Mouse (Mus musculus) R1 (cell line): ENCODE data around the gene Ccl6.

ENCODE experiments used
- DNase-seq: peaks from one replicate; pipeline ENCODE4 v3.0.0-alpha.2; 2018; ENCODE audit warnings: low read depth, low spot score

The Ccl6 gene

GRCm38 (mm10) chr11:83597796-83598195, 4.9 kb upstream of the Ccl6 start:
- no peak for DNase-seq

GRCm38 (mm10) chr11:83595669-83596455, 3.0 kb upstream of the Ccl6 start:
- no peak for DNase-seq

DNA sequence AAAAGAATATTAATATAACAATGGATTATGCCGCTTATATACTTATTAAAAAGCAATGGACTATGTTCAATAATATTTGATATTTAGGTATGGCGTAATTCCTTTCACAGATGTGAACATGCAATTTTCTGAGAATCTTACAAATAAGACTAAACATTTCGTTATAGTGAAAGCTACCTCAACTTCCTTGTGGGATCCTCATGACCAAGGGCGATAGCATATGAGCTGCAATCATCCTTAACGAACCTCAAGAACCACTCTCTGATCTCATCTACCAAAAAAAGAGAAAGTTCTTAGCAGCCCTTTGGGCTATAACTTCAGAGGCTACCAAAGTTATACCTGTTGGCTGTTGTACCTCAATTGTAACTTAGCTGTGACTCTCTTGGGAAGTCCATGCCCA, 566 bp upstream of the Ccl6 start:
- DNase-seq: no peak

GRCm38 (mm10) chr11:83584232-83584631, 8.7 kb downstream of the Ccl6 start:
- DNase-seq: no peak

GRCm38 (mm10) chr11:83583450-83583754, 9.5 kb downstream of the Ccl6 start:
- DNase-seq: no peak

- peak; percentile 45 for DNase-seq
Observed at GRCm38 (mm10) chr11:83582626-83583449, 10.0 kb downstream of the Ccl6 start.

- peak; percentile 82 for DNase-seq
Observed at GRCm38 (mm10) chr11:83581626-83582610, 11.0 kb downstream of the Ccl6 start.

GRCm38 (mm10) chr11:83580699-83581232, 12.1 kb downstream of the Ccl6 start:
- DNase-seq: peak; percentile 25

- DNase-seq: no peak
Observed at GRCm38 (mm10) chr11:83578999-83579398, 13.9 kb downstream of the Ccl6 start.

GRCm38 (mm10) chr11:83578186-83578760, 14.6 kb downstream of the Ccl6 start, which contains the start of gene Ccl9:
Ccl9 (minus strand) TSS chr11:83578636.
- no peak for DNase-seq

DNA sequence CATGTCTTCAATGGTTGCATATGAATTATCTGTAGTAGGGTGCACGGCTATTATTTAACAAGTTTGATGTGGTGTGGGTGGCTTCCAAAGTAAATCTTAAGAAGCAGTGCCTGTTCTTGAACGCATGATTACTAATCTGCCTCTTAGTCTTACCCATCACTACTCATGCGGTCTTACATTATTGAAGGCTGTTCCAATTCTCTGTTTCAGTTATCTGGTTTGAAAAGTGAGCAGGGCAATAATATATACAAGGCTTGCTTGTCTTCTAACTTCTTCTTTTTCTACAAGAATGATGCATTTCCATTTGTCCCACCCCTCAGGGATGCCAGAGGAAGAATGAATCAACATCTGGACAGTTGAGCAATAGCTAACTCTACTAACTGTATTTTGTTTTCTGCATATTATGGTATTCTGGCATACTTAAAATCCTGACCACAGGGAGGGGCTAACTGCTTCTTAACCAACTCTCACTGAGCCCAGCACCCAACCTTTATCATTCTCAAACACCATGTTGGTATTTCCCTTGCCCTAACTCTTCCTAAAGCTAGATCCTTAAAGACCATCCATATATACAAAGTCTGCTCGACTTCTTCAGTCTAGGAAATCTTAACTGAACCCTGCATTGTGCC, 15.8 kb downstream of the Ccl6 start:
- DNase-seq: no peak

DNA sequence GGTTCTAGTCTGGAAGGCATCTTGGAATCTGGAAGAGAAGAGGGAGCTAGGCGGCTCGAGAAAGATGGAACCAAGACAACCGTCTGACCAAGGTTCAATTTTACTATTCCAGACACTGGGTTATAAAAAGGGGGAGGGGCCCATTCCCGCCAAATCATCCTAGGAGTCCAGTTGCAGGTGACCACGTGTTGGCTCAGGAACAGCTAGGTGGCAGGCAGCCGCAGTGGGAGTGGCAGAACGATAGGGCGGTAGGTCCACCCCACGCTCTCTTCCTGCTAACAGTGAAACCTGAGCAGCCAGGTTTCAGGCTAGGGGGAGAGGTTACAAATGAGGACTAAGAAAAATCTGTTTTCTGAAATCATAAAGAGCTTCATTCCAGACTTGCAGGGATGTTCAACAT, 20.1 kb downstream of the Ccl6 start:
- DNase-seq: peak; percentile 26

GRCm38 (mm10) chr11:83572223-83572622, 20.7 kb downstream of the Ccl6 start:
- DNase-seq: no peak

DNA sequence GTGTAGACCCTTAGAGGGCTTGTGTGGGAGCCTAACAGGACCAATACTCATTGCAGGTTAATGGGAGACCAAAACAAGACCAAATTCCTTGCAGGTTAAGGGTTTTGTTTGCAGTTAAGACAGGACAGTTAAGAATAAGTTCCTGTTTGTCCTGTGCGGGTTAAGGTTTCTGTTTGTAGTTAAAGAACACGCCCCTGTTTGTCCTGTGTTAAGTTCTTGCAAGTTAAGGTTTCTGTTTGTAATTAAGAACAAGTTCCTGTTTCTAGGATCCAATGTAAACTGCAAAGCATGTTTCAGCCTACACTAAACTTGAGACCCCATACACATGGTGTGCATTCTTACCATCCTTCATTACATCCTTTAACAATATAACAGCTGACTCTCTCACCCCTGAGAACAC, 22.7 kb downstream of the Ccl6 start:
- no peak for DNase-seq

DNA sequence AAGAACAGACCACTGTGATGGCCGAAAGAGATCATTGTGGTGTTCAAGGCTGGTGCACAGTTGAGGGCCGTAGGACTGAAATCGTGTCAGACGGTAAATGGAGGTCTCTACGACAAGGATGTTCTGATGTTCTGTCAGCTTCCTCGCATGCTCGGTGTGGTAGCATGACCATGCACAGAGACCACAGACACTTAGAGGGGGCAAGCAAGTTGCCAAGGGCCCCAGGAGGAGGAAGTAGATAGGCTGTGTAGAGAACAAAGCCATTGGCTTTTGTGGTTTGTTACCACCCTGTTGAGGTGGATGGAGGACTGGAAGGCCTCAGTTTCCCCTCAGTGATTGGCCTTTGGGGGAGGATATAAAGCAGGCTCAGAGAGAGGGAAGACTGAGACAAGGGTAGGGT, 23.6 kb downstream of the Ccl6 start:
- no peak for DNase-seq

- no peak for DNase-seq
Observed at GRCm38 (mm10) chr11:83568786-83569185, 24.1 kb downstream of the Ccl6 start.

DNA sequence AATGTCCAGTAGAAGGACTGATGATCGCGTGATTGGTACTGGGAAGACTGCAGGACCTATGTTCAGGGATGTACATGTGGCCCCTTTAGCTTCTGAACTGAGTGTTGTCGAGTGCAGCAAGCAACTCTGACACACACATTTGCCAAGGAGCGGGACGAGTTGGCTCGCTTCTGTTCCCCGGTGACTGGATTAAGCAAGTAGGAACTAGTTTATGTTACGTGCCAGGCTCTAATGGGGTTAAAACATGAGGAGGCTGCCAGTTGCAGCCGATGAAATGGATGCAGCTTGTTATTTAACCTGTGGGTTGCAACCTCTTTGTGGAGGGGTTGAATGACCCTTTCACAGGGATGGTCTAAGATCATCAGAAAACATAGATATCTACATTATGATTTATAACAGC, 24.8 kb downstream of the Ccl6 start:
- DNase-seq: no peak

GRCm38 (mm10) chr11:83567311-83567710, 25.6 kb downstream of the Ccl6 start:
- DNase-seq: peak; percentile 61

DNA sequence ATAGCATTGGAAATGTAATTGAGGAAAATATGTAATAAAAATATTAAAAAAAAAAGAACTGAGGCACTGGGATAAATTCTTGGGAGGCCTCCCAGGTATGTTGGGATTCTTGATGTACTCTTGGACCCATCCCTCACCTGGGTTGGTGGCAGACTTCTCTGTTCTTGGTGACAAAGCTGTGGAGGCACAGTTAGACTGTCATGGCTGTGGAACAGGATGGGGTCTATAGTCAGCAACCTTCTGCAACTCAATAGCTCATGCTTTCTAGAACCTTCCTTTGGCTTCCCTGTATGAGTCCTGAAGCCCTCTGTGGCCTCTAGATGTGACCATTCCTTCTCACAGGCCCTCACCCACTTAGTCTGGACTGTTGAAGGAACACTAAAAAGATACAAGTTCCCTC, 26.3 kb downstream of the Ccl6 start:
- DNase-seq: no peak

- no peak for DNase-seq
Observed at GRCm38 (mm10) chr11:83563754-83564153, 29.1 kb downstream of the Ccl6 start.
